Mouse (Mus musculus) limb, embryonic 13.5 days (tissue): Measurements from ENCODE around the gene Als2cl. TPM values are rescaled to one million over a fixed set of nuclear protein-coding genes. Genes with fewer than 3 reads are reported as not detected.

ENCODE experiments used
- microRNA-seq: library from miRNA; unstranded; fragments of <30 nt; microRNA quantifications from one replicate; pipeline ENCODE4, GENCODE M21; 2016
- polyA plus RNA-seq: library from polyadenylated mRNA; unstranded; fragments of >200 nt; fragmentation: Nextera tagmentation; extraction: Ambion mirVana; gene quantifications from 2 replicates; pipeline ENCODE4 v1.2.1, GENCODE M21; 2015

The Als2cl gene
- polyA plus RNA-seq, 1 experiment from 2014 or later = 1.4 TPM

Small RNA genes lying within 50 kb of the gene (microRNA-seq; reads per million reads assigned to microRNA genes)
- not detected for gene Gm24269

Other genes with a start within 250 kb of the Als2cl start
- 0.75 and 0.76 TPM in 2 replicates for gene Nbeal2, start 225.7 kb upstream of the Als2cl start, polyA plus RNA-seq
- 106 and 107 TPM in 2 replicates for gene Ccdc12, start 223.4 kb upstream of the Als2cl start, polyA plus RNA-seq
- 3.5 and 4.8 TPM in 2 replicates for gene Myl3, start 138.0 kb upstream of the Als2cl start, polyA plus RNA-seq
- gene Pth1r, start 132.7 kb upstream of the Als2cl start, polyA plus RNA-seq = 91.1 and 97.7 TPM in 2 replicates
- gene Prss42, start 81.7 kb upstream of the Als2cl start, polyA plus RNA-seq = not detected in 2 replicates
- gene Prss44, start 65.9 kb upstream of the Als2cl start, polyA plus RNA-seq = not detected in 2 replicates
- not detected in 2 replicates for gene Prss43, start 53.2 kb upstream of the Als2cl start, polyA plus RNA-seq
- not detected in 2 replicates for gene Prss45, start 45.3 kb upstream of the Als2cl start, polyA plus RNA-seq
- not detected in 2 replicates for gene Prss46, start 35.4 kb upstream of the Als2cl start, polyA plus RNA-seq
- 0.31 and 0.38 TPM in 2 replicates for gene Prss50, start 21.9 kb upstream of the Als2cl start, polyA plus RNA-seq
- 1.1 and 1.2 TPM in 2 replicates for gene Tmie, start 243 bp downstream of the Als2cl start, polyA plus RNA-seq
- not detected in 2 replicates for gene Fam240a, start 37.0 kb downstream of the Als2cl start, polyA plus RNA-seq
- 0.11 and 0.13 TPM in 2 replicates for gene Tdgf1, start 66.3 kb downstream of the Als2cl start, polyA plus RNA-seq
- 0.05 TPM in 1 of 2 replicates, not detected in the other for gene Lrrc2, start 71.7 kb downstream of the Als2cl start, polyA plus RNA-seq
- gene Rtp3, start 110.7 kb downstream of the Als2cl start, polyA plus RNA-seq = not detected in 2 replicates
- 0.69 and 0.73 TPM in 2 replicates for gene Ltf, start 139.4 kb downstream of the Als2cl start, polyA plus RNA-seq
- 0.33 and 0.68 TPM in 2 replicates for gene Ccrl2, start 177.6 kb downstream of the Als2cl start, polyA plus RNA-seq
- 37.2 and 39.8 TPM in 2 replicates for gene Lrrfip2, start 237.7 kb downstream of the Als2cl start, polyA plus RNA-seq